Mouse (Mus musculus) limb, embryonic 15.5 days (tissue): ENCODE results near the gene Lxn. TPM values are rescaled to one million over a fixed set of nuclear protein-coding genes. Genes with fewer than 3 reads are reported as not detected.
A peak's percentile ranks its signal among the peaks of the same experiment; 100 is the strongest.

Experiments
- ATAC-seq: fragments of 200-750 bp; cut with Nextera tagmentation; 2 replicates; pipeline ENCODE4 v1.8.0; 2017; ENCODE audit warnings: low read depth, moderate TSS enrichment; ENCODE audit not compliant: insufficient number of reproducible peaks, low FRiP score, low TSS enrichment
- H3K27ac ChIP-seq: fragments of 300-500 bp; sonication (generic); 2 replicates; pipeline ENCODE4 v1.5.1; 2015; ENCODE audit warnings: moderate library complexity, mild to moderate bottlenecking, inconsistent platforms
- H3K27me3 ChIP-seq: fragments of 300-500 bp; sonication (generic); 2 replicates; pipeline ENCODE4 v1.6.1; 2015; ENCODE audit warnings: inconsistent platforms
- H3K36me3 ChIP-seq: fragments of 300-500 bp; sonication (generic); 2 replicates; pipeline ENCODE4 v1.6.1; 2015; ENCODE audit warnings: inconsistent platforms
- H3K4me1 ChIP-seq: fragments of 300-500 bp; sonication (generic); 2 replicates; pipeline ENCODE4 v1.6.1; 2015; ENCODE audit warnings: inconsistent platforms
- H3K4me2 ChIP-seq: fragments of 300-500 bp; sonication (generic); 2 replicates; pipeline ENCODE4 v1.6.1; 2015; ENCODE audit warnings: mild to moderate bottlenecking, inconsistent platforms
- H3K4me3 ChIP-seq: fragments of 300-500 bp; sonication (generic); 2 replicates; pipeline ENCODE4 v1.5.1; 2015; ENCODE audit warnings: mild to moderate bottlenecking, inconsistent platforms
- H3K9ac ChIP-seq: fragments of 300-500 bp; sonication (generic); 2 replicates; pipeline ENCODE4 v1.6.1; 2015; ENCODE audit warnings: inconsistent platforms
- H3K9me3 ChIP-seq: fragments of 300-500 bp; sonication (generic); 2 replicates; pipeline ENCODE4 v1.6.1; 2016; ENCODE audit warnings: inconsistent platforms
- WGBS: fragments of 180-500 bp; shearing (Covaris S2); methylation state at CpG from one replicate; pipeline ENCODE4 v1.1.7; 2015; 5-methylcytosine and 5-hydroxymethylcytosine counted together
- polyA plus RNA-seq: library from polyadenylated mRNA; unstranded; fragments of >200 nt; fragmentation: Nextera tagmentation; extraction: Ambion mirVana; gene quantifications from 2 replicates; pipeline ENCODE4 v1.2.1, GENCODE M21; 2015

Lxn gene
- polyA plus RNA-seq, 1 experiment from 2014 or later = 128 TPM

DNA sequence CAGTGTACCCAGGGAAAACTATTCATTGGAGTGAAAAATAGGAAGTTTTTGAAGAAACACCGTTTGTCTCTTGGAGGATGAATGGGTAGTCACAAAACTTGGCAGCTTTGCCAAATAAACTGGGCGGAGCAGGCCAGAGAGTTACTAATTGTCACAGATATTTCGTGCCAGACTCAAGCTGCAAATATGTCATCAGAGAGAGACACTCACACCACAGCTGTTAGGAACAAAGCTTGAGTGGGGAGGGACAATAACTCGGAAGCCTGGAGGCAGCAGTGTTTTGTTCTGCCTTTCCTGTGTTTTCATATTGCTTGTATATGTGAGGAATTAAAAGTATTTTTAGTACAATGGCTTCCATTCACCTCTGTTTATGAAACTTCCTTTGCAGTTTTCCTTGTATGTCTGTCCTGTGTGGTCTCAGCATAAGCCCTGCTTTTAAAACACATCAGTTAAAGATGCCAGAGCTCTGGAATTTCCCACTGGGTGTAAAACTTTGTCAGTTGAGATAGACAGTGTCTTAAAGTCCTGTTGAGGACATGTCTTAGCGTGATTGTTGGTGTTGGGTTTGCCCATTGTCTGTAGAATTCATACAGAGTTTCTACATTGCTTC is 13.0 kb downstream of the Lxn start:
- H3K36me3 ChIP-seq = peaks cover 79% of the 10 kb centered on the region
- no peak overlapping the region for H3K27ac ChIP-seq
- no peak for ATAC-seq
- no peak overlapping the region for H3K4me3 ChIP-seq
- no peaks in the 10 kb centered on the region for H3K27me3 ChIP-seq
- no peaks in the 10 kb centered on the region for H3K9me3 ChIP-seq
- no peaks in the 10 kb centered on the region for H3K4me1 ChIP-seq
- WGBS = 78% methylated on average over 5 of the region's 5 CpGs
- H3K4me2 ChIP-seq = no peak overlapping the region
- no peak overlapping the region for H3K9ac ChIP-seq

DNA sequence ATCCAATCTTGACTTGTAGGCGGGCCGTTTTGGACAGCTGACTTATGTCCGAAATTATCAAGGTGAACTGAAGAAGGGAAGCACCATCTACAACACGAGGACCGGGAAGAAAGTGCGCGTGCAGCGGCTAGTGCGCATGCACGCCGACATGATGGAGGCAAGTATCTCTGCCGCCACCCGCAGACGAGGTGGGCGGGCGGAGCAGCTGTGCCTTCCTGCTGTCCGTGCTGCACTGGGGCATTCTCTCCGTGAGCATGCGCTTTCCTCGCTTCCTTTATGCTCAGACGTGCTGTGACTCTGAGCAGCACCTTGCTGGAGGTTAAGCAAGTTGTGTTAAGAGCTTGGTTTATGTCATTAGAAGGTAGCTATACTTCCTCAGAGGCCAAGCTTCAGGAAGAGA is 14.1 kb downstream of the Lxn start:
- H3K9me3 ChIP-seq = no peaks in the 10 kb centered on the region
- no peak overlapping the region for H3K9ac ChIP-seq
- no peak overlapping the region for H3K27ac ChIP-seq
- WGBS = 93% methylated on average over 21 of the region's 21 CpGs
- H3K36me3 ChIP-seq = peaks cover 74% of the 10 kb centered on the region
- ATAC-seq = no peak
- no peaks in the 10 kb centered on the region for H3K4me1 ChIP-seq
- no peak overlapping the region for H3K4me2 ChIP-seq
- H3K27me3 ChIP-seq = no peaks in the 10 kb centered on the region
- no peak overlapping the region for H3K4me3 ChIP-seq

DNA sequence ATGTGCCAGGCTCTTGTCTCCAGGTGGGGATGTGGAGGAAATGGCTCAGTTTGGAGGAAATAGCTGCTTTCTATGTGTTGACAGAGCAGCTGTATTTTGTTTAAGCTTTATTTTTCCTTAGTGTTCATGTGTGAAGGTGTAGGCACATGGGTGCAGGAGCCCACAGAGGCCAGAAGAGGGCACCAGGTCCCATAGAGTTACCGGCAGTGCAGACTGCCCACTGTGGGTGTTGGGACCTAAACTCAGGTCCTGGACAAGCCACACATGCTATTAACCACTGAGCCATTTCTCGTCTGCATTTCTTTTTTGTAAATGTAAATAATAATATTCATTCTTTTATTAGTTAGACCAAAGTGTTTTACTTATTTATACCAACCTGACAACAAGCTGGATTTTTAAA is 16.6 kb downstream of the Lxn start:
- no peak for ATAC-seq
- WGBS = 91% methylated on average over 2 of the region's 2 CpGs
- Histone ChIP-seq H3K4me1 (no peaks in the 10 kb centered on the region), H3K4me2 (no peak overlapping the region), H3K36me3 (peaks cover 70% of the 10 kb centered on the region), H3K9me3 (no peaks in the 10 kb centered on the region), H3K9ac (no peak overlapping the region), H3K27ac (no peak overlapping the region), H3K27me3 (no peaks in the 10 kb centered on the region), H3K4me3 (no peak overlapping the region)

DNA sequence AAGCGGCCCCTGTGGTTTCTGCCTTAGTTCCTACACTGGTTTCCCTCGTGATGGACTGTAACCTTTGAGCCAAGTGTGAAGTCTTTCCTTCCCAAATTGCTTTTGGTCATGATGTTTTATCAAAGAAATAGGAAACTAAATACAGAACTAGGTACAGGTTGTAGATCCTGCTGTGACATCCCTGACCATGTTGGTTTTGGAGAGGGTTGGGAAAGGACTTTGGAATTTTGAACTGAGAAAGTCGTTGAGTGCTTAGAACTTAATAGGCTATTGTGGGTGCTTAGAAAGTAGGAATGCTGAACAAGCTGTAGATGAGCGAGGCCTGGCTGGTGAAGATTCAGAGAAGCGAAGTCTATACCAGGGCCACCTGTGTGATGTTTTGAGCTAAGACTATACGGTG is 29.7 kb downstream of the Lxn start:
- Histone ChIP-seq H3K27ac (no peak overlapping the region), H3K9me3 (no peaks in the 10 kb centered on the region), H3K27me3 (no peaks in the 10 kb centered on the region), H3K4me1 (peaks cover 6% of the 10 kb centered on the region), H3K9ac (no peak overlapping the region), H3K4me3 (no peak overlapping the region), H3K4me2 (no peak overlapping the region), H3K36me3 (peaks cover 48% of the 10 kb centered on the region)
- ATAC-seq = no peak
- WGBS = 92% methylated on average over 6 of the region's 6 CpGs

DNA sequence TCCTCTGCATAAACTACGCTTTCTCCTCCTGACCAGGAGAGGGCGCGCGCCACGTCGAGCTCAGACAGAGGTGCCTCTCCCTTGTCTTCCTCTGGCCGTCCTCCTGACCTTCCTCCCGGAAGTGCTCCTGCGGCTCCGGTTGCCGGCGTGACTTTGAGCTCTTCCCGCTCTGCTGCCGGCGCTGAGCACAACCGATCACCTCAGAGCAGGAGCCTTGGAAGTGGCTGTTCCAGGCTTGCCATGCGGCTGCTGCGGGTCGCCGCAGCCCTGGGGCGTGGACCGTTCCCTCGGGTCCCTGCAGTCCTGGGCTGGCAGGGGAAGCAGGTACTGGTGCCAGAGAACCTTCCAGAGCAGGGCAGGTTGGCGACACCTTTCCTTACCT is 33.7 kb downstream of the Lxn start, which contains the start of gene Gfm1:
Gene Gfm1 (plus strand): TSS at position 98 of the 382 bp plus-strand sequence.
- Histone ChIP-seq H3K27me3 (no peaks in the 10 kb centered on the region), H3K4me2 (peak within 1 kb of the TSS; percentile 66), H3K9me3 (peaks cover 4% of the 10 kb centered on the region; the same call in 1 of the 2 replicates), H3K4me3 (peak within 1 kb of the TSS; percentile 94), H3K4me1 (peaks cover 6% of the 10 kb centered on the region), H3K36me3 (peaks cover 19% of the 10 kb centered on the region), H3K27ac (peak within 1 kb of the TSS; percentile 18; the same call in 1 of the 2 replicates), H3K9ac (peak within 1 kb of the TSS; percentile 81)
- peak; percentile 80 for ATAC-seq
- WGBS = 0% methylated on average over 24 of the region's 24 CpGs

DNA sequence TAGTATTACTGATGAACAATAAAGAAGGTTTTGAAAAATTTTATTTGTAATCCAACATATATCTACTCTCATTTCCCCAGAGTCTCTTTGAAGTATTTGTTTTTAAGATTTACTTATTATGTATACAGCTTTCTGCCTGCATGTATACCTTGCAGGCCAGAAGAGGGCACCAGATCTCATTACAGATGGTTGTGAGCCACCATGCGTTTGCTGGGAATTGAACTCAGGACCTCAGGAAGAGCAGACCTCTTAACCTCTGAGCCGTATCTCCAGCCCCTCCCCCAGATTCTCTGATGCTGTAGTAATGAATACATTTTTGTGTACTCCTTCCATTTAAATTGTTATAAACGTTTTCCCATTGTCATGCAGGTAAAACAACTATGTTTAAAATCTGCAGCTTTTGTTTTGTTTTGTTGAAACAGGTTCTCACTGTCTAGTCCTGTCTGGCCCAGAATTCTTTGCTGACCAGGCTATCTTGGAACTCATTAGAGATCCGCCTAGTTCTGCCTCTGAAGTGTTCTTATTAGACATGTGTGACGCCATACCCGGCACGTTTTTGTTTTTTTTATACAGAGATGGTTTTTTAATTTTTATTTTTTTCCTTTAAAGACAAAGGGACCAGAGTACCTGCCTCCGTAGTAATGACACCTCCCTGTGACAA is 34.3 kb downstream of the Lxn start:
- 32% methylated on average over 8 of the region's 8 CpGs for WGBS
- H3K9ac ChIP-seq = peak overlapping the region; percentile 81; the same call in 1 of the 2 replicates
- H3K9me3 ChIP-seq = peaks cover 4% of the 10 kb centered on the region; the same call in 1 of the 2 replicates
- H3K4me1 ChIP-seq = peaks cover 6% of the 10 kb centered on the region
- no peaks in the 10 kb centered on the region for H3K27me3 ChIP-seq
- no peak; the same call in 1 of the 2 replicates for ATAC-seq
- peaks cover 17% of the 10 kb centered on the region for H3K36me3 ChIP-seq
- no peak overlapping the region for H3K27ac ChIP-seq
- peak overlapping the region; percentile 94 for H3K4me3 ChIP-seq
- H3K4me2 ChIP-seq = peak overlapping the region; percentile 66

Other genes starting within 250 kb of the Lxn start
- gene Mlf1, start 89.8 kb downstream of the Lxn start, polyA plus RNA-seq = 18.8 and 34.0 TPM in 2 replicates
- not detected in 2 replicates for gene Gm17402, start 88.8 kb downstream of the Lxn start, polyA plus RNA-seq
- 35.5 and 41.5 TPM in 2 replicates for gene Gfm1, start 33.8 kb downstream of the Lxn start, polyA plus RNA-seq
- 9.8 and 14.1 TPM in 2 replicates for gene Rarres1, start 51.6 kb upstream of the Lxn start, polyA plus RNA-seq
- 57.4 and 58.5 TPM in 2 replicates for gene Mfsd1, start 118.8 kb upstream of the Lxn start, polyA plus RNA-seq